ENCODE assay signal across 9 mouse cellular contexts in genomic region chr3:99885187-99885811, GRCm38 (mm10). TPM values are rescaled to one million over a fixed set of nuclear protein-coding genes. Genes with fewer than 3 reads are reported as not detected.
A peak's percentile ranks its signal among the peaks of the same experiment; 100 is the strongest.
DNase-seq lines count a peak whose midpoint lies in the region; ATAC-seq lines count a peak whose summit lies in the region.
"Had no signal": no experiment of that assay in that cellular context is flagged by ENCODE, and none has a peak within 500 bp of the region (broad histone marks: within the 10 kb centered on the region; RNA-seq: fewer than 3 reads in every experiment).

Gene Spag17, plus strand, starts transcription at chr3:99885406.

- ATAC-seq in kidney, embryonic 15.5 days (replicated peaks; ENCODE audit: low FRiP score) = peak; percentile 56
- ATAC-seq in activated CD4-positive, CD25-positive, alpha-beta regulatory T cell, adult 4 months = no peak

- H3K4me1 ChIP-seq in kidney, embryonic 15.5 days = 0 out of 2 replicates have a peak, but pooled peaks cover 7% of the 10 kb centered on the region
- H3K4me1 ChIP-seq: midbrain, embryonic 12.5 days had no signal

- H3K4me3 ChIP-seq in kidney, embryonic 15.5 days (replicated peaks) = no peak within 1 kb of the TSS
- H3K4me3 ChIP-seq: midbrain, embryonic 12.5 days had no signal

- no peaks in the 10 kb centered on the region for H3K36me3 ChIP-seq in kidney, embryonic 15.5 days
- H3K36me3 ChIP-seq: midbrain, embryonic 12.5 days had no signal

- no peak within 1 kb of the TSS for H3K9ac ChIP-seq in kidney, embryonic 15.5 days
- H3K9ac ChIP-seq: midbrain, embryonic 12.5 days had no signal

- H3K27me3 ChIP-seq in kidney, embryonic 15.5 days = no peaks in the 10 kb centered on the region
- H3K27me3 ChIP-seq: midbrain, embryonic 12.5 days had no signal

- H3K4me2 ChIP-seq in kidney, embryonic 15.5 days = 0 out of 2 replicates have a peak within 1 kb of the TSS, but pooled peaks have one; percentile 4
- H3K4me2 ChIP-seq: midbrain, embryonic 12.5 days had no signal

- H3K9me3 ChIP-seq in kidney, embryonic 15.5 days (replicated peaks) = no peaks in the 10 kb centered on the region
- H3K9me3 ChIP-seq: midbrain, embryonic 12.5 days had no signal

- peak; percentile 30 for DNase-seq in adrenal gland, postnatal 14 days
- no peak for DNase-seq in adrenal gland, adult 18-20 months (ENCODE audit: low spot score in 2 of 2)
- peak; percentile 36 for DNase-seq in right cerebral cortex, postnatal 4 days
- DNase-seq in right cerebral cortex, postnatal 25 days = no peak
- peak; percentile 73 for DNase-seq in lung, postnatal 10 days
- no peak for DNase-seq in layer of hippocampus, postnatal 25 days (ENCODE audit: extremely low spot score in 1 of 2, low spot score in 1 of 2)

- WGBS in kidney, embryonic 15.5 days = 43% methylated on average over 16 of the region's 16 CpGs

- peak within 1 kb of the TSS; percentile 42; the same call in 1 of the 2 replicates for H3K27ac ChIP-seq in kidney, embryonic 15.5 days
- H3K27ac ChIP-seq: midbrain, embryonic 12.5 days had no signal

RNA-seq across cellular contexts. Expression of gene Spag17, which starts in this region (rescaled TPM):
- total RNA-seq in adrenal gland, postnatal 14 days (2021) = not detected in 2 replicates
- total RNA-seq in adrenal gland, adult 18-20 months (2021) = not detected
- polyA plus RNA-seq in kidney, embryonic 15.5 days (2015; fragmentation: Nextera tagmentation; extraction: Ambion mirVana) = 0.51 and 1.4 TPM in 2 replicates
- polyA plus RNA-seq in activated CD4-positive, CD25-positive, alpha-beta regulatory T cell, adult 4 months (2017; shearing (Covaris generic)) = not detected
- total RNA-seq in layer of hippocampus, postnatal 25 days (2021) = under 1 TPM; 0.12 to 0.21 TPM

Comparison
In these comparisons a context has a peak if more than half of its experiments do, and no peak if none do; other contexts are left out.
1. DNase-seq: peak in right cerebral cortex, postnatal 4 days (single experiment) and lung, postnatal 10 days (single experiment); none in adrenal gland, adult 18-20 months (0 of 2), right cerebral cortex, postnatal 25 days (single experiment) and layer of hippocampus, postnatal 25 days (0 of 2).
2. Peak in DNase-seq in adrenal gland, postnatal 14 days; RNA of the gene not detected or under 1 TPM.